Mouse (Mus musculus): ENCODE measurements at regions not wholly inside any gene's neighbourhood (a gene's known extent, or its start where the extent isn't known, plus 50 kb on each side); places are given as distances from the start of the nearest gene placed in this dataset.

DNA sequence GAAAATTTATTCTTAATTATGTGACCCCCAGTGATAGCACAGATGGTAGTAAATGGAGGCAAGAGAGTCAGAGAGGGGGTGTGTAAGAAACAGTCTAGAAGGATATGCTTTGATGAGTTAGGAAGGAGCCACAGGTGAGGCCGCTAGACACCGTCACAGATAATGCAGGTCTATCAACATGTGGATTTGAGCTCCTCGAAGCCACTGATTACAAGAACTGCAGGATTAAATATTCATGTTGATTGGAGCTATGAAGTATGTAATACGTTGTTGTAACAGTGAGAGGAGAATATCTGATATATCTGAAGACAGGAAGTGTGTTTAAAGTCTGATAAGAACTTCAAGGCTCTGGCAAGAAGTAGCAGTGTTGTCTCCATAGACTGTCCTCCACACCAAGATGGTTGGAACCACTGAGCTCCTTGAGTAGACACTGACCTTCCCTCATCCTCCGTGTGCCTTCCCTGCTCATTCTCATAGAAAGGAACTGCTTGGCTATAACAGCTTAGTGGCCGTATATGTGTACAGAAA lies 1126.8 kb upstream of the 2610301B20Rik start:
- TF ChIP-seq GATA1 (IDR thresholded peaks at IDR 0.05; ENCODE audit: low read length) (no peak), TAL1 (IDR thresholded peaks at IDR 0.05; ENCODE audit: low read length) (no peak)
